Mouse (Mus musculus) MEL (cell line): ENCODE data around the gene Nol6.

Source experiments
- CTCF ChIP-seq, 3 experiments: IDR thresholded peaks in 2 of 3; conservative IDR thresholded peaks in 1 of 3; 2 replicates each; pipeline ENCODE4 v1.5.1; 2011 to 2012; ENCODE audit warnings: low read length in 3 of 3, low read depth in 2 of 3, mild to moderate bottlenecking in 2 of 3, improper control_type of control experiment in 1 of 3, inconsistent platforms in 1 of 3, mixed read lengths in 1 of 3, moderate library complexity in 1 of 3; ENCODE audit not compliant: control insufficient read depth in 1 of 3, insufficient read depth in 1 of 3, poor library complexity in 1 of 3, severe bottlenecking in 1 of 3
- EP300 ChIP-seq, 2 experiments: IDR thresholded peaks; 2 replicates each; pipeline ENCODE4 v1.6.1; 2011; ENCODE audit warnings: improper control_type of control experiment in 2 of 2, low read length in 2 of 2, low read depth in 1 of 2, mild to moderate bottlenecking in 1 of 2
- GATA1 ChIP-seq: IDR thresholded peaks from 2 replicates; pipeline ENCODE4 v1.6.1; 2011; ENCODE audit warnings: low read depth, low read length, improper control_type of control experiment
- JUND ChIP-seq: IDR thresholded peaks from 2 replicates; pipeline ENCODE4 v1.6.1; 2011; ENCODE audit warnings: low read depth, mild to moderate bottlenecking, improper control_type of control experiment, low read length
- NELFE ChIP-seq: IDR thresholded peaks from 2 replicates; pipeline ENCODE4 v1.6.1; 2011; ENCODE audit warnings: low read depth, low read length, improper control_type of control experiment
- POLR2A ChIP-seq, 2 experiments: IDR thresholded peaks; 2 replicates each; pipeline ENCODE4 v1.6.1; 2011 to 2012; ENCODE audit warnings: low read length in 2 of 2, mild to moderate bottlenecking in 2 of 2, control low read depth in 1 of 2, improper control_type of control experiment in 1 of 2, low read depth in 1 of 2, moderate library complexity in 1 of 2; ENCODE audit not compliant: control insufficient read depth in 1 of 2, insufficient read depth in 1 of 2, poor library complexity in 1 of 2
- POLR2AphosphoS5 ChIP-seq: IDR thresholded peaks from 2 replicates; pipeline ENCODE4 v1.6.1; 2012; ENCODE audit warnings: low read depth, borderline replicate concordance, mild to moderate bottlenecking, inconsistent platforms, low read length, moderate library complexity, mixed read lengths
- USF1 ChIP-seq: IDR thresholded peaks from 2 replicates; pipeline ENCODE4 v1.6.1; 2014; ENCODE audit warnings: low read depth, mild to moderate bottlenecking, inconsistent platforms, low read length, improper control_type of control experiment, moderate library complexity
- ZKSCAN1 ChIP-seq: IDR thresholded peaks from 2 replicates; pipeline ENCODE4 v1.6.1; 2012; ENCODE audit warnings: low read depth, mild to moderate bottlenecking, inconsistent platforms, low read length, improper control_type of control experiment, moderate library complexity
- ZMIZ1 ChIP-seq: IDR thresholded peaks from 2 replicates; pipeline ENCODE4 v1.6.1; 2012; ENCODE audit warnings: low read depth, mild to moderate bottlenecking, inconsistent platforms, low read length, improper control_type of control experiment, moderate library complexity

DNA sequence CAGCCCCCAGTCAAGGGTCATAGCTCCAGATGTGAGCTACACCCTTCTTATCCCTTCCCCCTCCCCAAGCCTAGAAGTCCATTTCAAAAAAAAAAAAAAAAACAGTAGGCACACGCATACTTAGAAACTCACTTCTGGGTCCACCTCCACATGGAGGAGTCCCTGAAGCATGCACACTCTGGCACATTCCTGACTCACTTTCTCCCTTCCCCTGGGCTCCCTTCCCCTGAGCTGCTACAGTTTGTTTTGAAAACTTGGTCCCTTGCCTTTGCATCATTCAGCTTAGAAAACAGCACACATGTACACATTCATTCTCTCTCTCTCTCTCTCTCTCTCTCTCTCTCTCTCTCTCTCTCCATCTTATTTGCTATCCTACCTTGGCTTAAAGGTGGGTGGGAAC is 31.3 kb downstream of the Nol6 start:
- no peak for TF ChIP-seq EP300 (IDR thresholded peaks at IDR 0.05; ENCODE audit: low read depth in 1 of 2, low read length in 2 of 2)
- TF ChIP-seq JUND = no peak
- no peak for TF ChIP-seq GATA1
- TF ChIP-seq CTCF (IDR thresholded peaks at IDR 0.05 in 2 of 3, conservative IDR thresholded peaks at IDR 0.05 in 1 of 3; ENCODE audit: control insufficient read depth in 1 of 3, insufficient read depth in 1 of 3, low read depth in 2 of 3, low read length in 3 of 3, poor library complexity in 1 of 3, severe bottlenecking in 1 of 3) = no peak
- TF ChIP-seq POLR2A (IDR thresholded peaks at IDR 0.05; ENCODE audit: control insufficient read depth in 1 of 2, insufficient read depth in 1 of 2, low read depth in 1 of 2, low read length in 2 of 2, poor library complexity in 1 of 2) = no peak
- no peak for TF ChIP-seq ZKSCAN1
- TF ChIP-seq POLR2AphosphoS5 = no peak
- no peak for TF ChIP-seq USF1
- no peak for TF ChIP-seq ZMIZ1
- TF ChIP-seq NELFE = no peak
